Mouse (Mus musculus): ENCODE measurements around the gene Fam213a. TPM values are rescaled to one million over a fixed set of nuclear protein-coding genes. Genes with fewer than 3 reads are reported as not detected.
A peak's percentile ranks its signal among the peaks of the same experiment; 100 is the strongest.

Fam213a gene
- polyA plus RNA-seq, 1 experiment = 22.1 TPM

GRCm38 (mm10) chr14:40953381-40953780 lies 60.2 kb downstream of the Fam213a start:
- Histone ChIP-seq H3K4me1 (ENCODE audit: control insufficient read depth, insufficient read depth, insufficient read length) (peaks cover 83% of the 10 kb centered on the region), H3K4me3 (ENCODE audit: extremely low read depth, insufficient read depth, insufficient read length) (no peak overlapping the region), H3K27me3 (ENCODE audit: control insufficient read depth, insufficient read depth, low read length) (no peaks in the 10 kb centered on the region), H3K27ac (ENCODE audit: insufficient read depth, low read length) (peak overlapping the region; percentile 58; the same call in 1 of the 2 replicates), H3K36me3 (ENCODE audit: control insufficient read depth, insufficient read depth, low read length) (no peaks in the 10 kb centered on the region)
- TF ChIP-seq POLR2A (IDR thresholded peaks at IDR 0.05; ENCODE audit: low read depth, low read length) (no peak), CTCF (IDR thresholded peaks at IDR 0.05; ENCODE audit: extremely low read depth, insufficient read depth, insufficient read length, insufficient replicate concordance) (no peak)
- DNase-seq (ENCODE audit: low read depth in 1 of 2, low spot score in 2 of 2) = no peak
- WGBS = 63% methylated on average over 5 of the region's 5 CpGs

DNA sequence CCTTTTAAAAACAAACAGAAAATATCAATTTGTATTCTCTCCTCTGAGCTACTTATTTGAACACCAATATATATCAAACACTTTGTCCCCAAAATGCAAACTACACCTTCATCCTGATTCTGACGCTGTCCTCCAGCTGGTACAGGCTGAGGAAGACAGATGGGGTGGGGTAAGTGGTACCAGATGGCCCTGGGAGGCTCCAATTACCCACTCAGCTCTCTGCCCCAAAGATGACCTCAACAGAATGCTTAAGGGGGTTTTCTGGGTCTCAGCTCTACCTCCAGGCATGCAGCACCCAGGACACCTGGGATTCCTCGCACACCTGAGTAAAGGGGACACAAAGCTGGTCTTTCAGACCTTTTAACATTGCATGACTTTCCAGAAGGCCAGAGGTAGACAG lies 60.9 kb downstream of the Fam213a start:
- Histone ChIP-seq H3K4me3 (ENCODE audit: extremely low read depth, insufficient read depth, insufficient read length) (no peak overlapping the region), H3K36me3 (ENCODE audit: control insufficient read depth, insufficient read depth, low read length) (no peaks in the 10 kb centered on the region), H3K27ac (ENCODE audit: insufficient read depth, low read length) (peak overlapping the region; percentile 58), H3K27me3 (ENCODE audit: control insufficient read depth, insufficient read depth, low read length) (no peaks in the 10 kb centered on the region), H3K4me1 (ENCODE audit: control insufficient read depth, insufficient read depth, insufficient read length) (peaks cover 84% of the 10 kb centered on the region)
- 51% methylated on average over 2 of the region's 2 CpGs for WGBS
- TF ChIP-seq CTCF (IDR thresholded peaks at IDR 0.05; ENCODE audit: extremely low read depth, insufficient read depth, insufficient read length, insufficient replicate concordance) (no peak), POLR2A (IDR thresholded peaks at IDR 0.05; ENCODE audit: low read depth, low read length) (no peak)
- DNase-seq (ENCODE audit: low read depth in 1 of 2, low spot score in 2 of 2) = no peak

GRCm38 (mm10) chr14:40952301-40952700 lies 61.3 kb downstream of the Fam213a start:
- no peak for TF ChIP-seq CTCF (IDR thresholded peaks at IDR 0.05; ENCODE audit: extremely low read depth, insufficient read depth, insufficient read length, insufficient replicate concordance)
- TF ChIP-seq POLR2A (IDR thresholded peaks at IDR 0.05; ENCODE audit: low read depth, low read length) = no peak
- Histone ChIP-seq H3K4me1 (ENCODE audit: control insufficient read depth, insufficient read depth, insufficient read length) (peaks cover 88% of the 10 kb centered on the region), H3K4me3 (ENCODE audit: extremely low read depth, insufficient read depth, insufficient read length) (no peak overlapping the region), H3K27me3 (ENCODE audit: control insufficient read depth, insufficient read depth, low read length) (no peaks in the 10 kb centered on the region), H3K27ac (ENCODE audit: insufficient read depth, low read length) (no peak overlapping the region; the same call in 1 of the 2 replicates), H3K36me3 (ENCODE audit: control insufficient read depth, insufficient read depth, low read length) (no peaks in the 10 kb centered on the region)
- no peak for DNase-seq (ENCODE audit: low read depth in 1 of 2, low spot score in 2 of 2)
- 51% methylated on average over 3 of the region's 3 CpGs for WGBS

DNA sequence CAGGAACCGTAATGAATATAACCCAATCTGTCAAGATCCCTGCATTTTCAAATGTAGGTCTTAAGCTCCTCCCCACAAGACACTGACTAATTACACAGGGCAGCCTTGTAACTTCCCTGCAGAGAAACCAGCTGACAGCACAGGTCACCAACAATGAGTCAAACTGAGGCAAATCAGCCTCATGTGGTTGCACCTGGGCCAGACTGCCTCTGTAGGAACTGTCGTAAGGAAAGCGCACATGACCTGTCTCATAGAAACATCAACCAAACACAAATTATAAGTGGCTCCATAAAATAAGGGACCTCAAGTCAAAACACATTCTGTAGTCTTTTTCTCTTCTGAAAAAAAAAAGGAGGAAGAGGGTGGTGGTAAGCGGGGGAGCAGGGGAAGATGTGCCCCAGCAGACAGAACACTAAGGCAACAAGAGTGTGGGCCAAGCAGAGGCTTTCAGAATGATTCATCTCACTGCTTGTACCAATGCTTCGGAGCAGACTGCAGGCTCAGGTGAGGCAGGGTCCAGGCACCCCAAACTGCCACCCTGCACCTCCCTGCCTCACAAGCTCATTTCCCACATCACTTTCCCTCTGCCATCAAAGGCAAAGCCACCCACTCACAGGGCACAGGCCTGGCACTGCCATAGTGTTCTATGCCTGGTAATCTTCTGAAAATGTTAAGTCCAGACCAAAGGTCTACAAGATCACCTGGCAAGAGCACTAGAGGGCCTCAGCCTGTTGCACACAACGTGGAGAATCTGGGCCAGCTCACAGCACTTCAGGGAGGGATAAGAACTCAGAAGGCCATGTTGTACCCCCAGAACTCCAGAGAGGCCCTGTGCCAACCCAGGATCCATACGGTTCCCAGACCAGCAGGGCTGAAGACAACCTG lies 63.6 kb downstream of the Fam213a start:
- Histone ChIP-seq H3K27ac (ENCODE audit: insufficient read depth, low read length) (peak overlapping the region; percentile 92), H3K36me3 (ENCODE audit: control insufficient read depth, insufficient read depth, low read length) (no peaks in the 10 kb centered on the region), H3K4me1 (ENCODE audit: control insufficient read depth, insufficient read depth, insufficient read length) (peaks cover 66% of the 10 kb centered on the region), H3K27me3 (ENCODE audit: control insufficient read depth, insufficient read depth, low read length) (no peaks in the 10 kb centered on the region), H3K4me3 (ENCODE audit: extremely low read depth, insufficient read depth, insufficient read length) (no peak overlapping the region)
- WGBS = 35% methylated on average over 7 of the region's 7 CpGs
- DNase-seq (ENCODE audit: low read depth in 1 of 2, low spot score in 2 of 2) = peak in 1 of 2 experiments; percentile 65
- TF ChIP-seq CTCF (IDR thresholded peaks at IDR 0.05; ENCODE audit: extremely low read depth, insufficient read depth, insufficient read length, insufficient replicate concordance) (no peak), POLR2A (IDR thresholded peaks at IDR 0.05; ENCODE audit: low read depth, low read length) (no peak)

- peak overlapping the region; percentile 86 for H3K27ac ChIP-seq (ENCODE audit: insufficient read depth, low read length)
- no peaks in the 10 kb centered on the region for H3K27me3 ChIP-seq (ENCODE audit: control insufficient read depth, insufficient read depth, low read length)
- DNase-seq (ENCODE audit: low read depth in 1 of 2, low spot score in 2 of 2) = no peak
- no peak for TF ChIP-seq POLR2A (IDR thresholded peaks at IDR 0.05; ENCODE audit: low read depth, low read length)
- no peak for TF ChIP-seq CTCF (IDR thresholded peaks at IDR 0.05; ENCODE audit: extremely low read depth, insufficient read depth, insufficient read length, insufficient replicate concordance)
- peaks cover 58% of the 10 kb centered on the region for H3K4me1 ChIP-seq (ENCODE audit: control insufficient read depth, insufficient read depth, insufficient read length)
- no peak overlapping the region for H3K4me3 ChIP-seq (ENCODE audit: extremely low read depth, insufficient read depth, insufficient read length)
- no peaks in the 10 kb centered on the region for H3K36me3 ChIP-seq (ENCODE audit: control insufficient read depth, insufficient read depth, low read length)
- WGBS = 57% methylated on average over 3 of the region's 3 CpGs
Measured at GRCm38 (mm10) chr14:40949047-40949446, 64.5 kb downstream of the Fam213a start.

DNA sequence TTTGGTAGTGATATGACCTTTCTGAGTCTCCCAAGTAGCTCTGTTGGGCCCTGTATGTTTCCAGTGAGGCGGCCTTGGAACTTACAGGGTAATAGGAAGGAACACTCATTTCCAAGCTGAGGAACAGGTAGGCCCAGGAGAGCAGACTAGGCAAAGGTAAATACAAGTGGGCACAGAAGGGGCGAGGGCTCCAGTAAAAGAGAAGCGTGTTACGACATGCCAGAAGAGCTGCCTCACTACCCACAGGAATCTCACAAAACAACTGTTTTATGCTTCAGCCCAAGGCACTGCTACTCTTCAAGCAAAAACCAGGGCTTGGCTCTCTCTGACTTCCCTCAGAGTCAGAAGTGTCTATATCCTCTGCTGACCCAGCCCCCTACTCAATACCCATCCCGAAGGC lies 65.1 kb downstream of the Fam213a start:
- TF ChIP-seq CTCF (IDR thresholded peaks at IDR 0.05; ENCODE audit: extremely low read depth, insufficient read depth, insufficient read length, insufficient replicate concordance) = no peak
- no peak for TF ChIP-seq POLR2A (IDR thresholded peaks at IDR 0.05; ENCODE audit: low read depth, low read length)
- DNase-seq (ENCODE audit: low read depth in 1 of 2, low spot score in 2 of 2) = no peak
- Histone ChIP-seq H3K27ac (ENCODE audit: insufficient read depth, low read length) (peak overlapping the region; percentile 86), H3K4me1 (ENCODE audit: control insufficient read depth, insufficient read depth, insufficient read length) (peaks cover 56% of the 10 kb centered on the region), H3K4me3 (ENCODE audit: extremely low read depth, insufficient read depth, insufficient read length) (no peak overlapping the region), H3K27me3 (ENCODE audit: control insufficient read depth, insufficient read depth, low read length) (no peaks in the 10 kb centered on the region), H3K36me3 (ENCODE audit: control insufficient read depth, insufficient read depth, low read length) (no peaks in the 10 kb centered on the region)
- 73% methylated on average over 5 of the region's 5 CpGs for WGBS
